Mouse (Mus musculus): ENCODE data around the gene Trim47.

Trim47 gene

DNA sequence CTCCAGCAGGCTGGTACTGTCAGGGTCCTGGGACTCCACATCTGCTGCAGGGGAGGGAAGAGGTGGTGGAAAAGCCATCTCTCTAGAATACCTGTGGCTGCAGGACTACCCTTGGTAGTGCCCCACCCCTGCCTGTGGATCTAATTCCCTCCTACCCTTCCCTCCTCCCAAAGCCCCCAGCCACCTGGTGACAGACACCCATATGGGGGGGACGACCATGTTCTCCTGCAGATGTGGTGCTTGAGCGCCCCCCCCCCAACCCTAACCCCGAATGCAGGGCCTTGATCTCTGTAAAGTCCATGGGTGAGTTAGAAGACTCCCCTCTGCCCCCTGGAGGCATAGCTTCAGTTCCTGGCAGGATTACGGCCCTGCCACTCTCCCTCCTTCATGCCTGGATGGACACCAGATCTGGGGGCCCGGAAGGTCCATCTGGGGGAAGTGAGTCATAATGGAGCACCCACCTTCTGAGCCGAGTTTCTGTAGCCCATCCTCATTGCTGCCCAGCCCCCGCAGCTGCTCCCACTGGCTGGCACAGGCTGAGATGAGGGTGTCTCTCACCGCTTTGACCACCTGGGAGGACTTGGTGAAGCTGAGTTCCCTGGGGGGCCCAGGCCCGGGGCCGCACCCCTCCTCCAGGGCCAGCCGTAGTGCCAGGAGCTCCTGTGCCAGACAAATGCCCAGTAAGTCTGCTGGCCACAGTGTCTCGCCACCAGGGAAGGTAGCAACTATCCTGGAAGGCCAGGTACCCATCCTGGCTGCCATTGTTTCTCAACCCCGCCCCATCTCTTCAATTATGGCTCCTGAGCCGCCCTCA lies 19.8 kb downstream of the Trim47 start:
- WGBS = 33% methylated on average over 14 of the region's 14 CpGs

DNA sequence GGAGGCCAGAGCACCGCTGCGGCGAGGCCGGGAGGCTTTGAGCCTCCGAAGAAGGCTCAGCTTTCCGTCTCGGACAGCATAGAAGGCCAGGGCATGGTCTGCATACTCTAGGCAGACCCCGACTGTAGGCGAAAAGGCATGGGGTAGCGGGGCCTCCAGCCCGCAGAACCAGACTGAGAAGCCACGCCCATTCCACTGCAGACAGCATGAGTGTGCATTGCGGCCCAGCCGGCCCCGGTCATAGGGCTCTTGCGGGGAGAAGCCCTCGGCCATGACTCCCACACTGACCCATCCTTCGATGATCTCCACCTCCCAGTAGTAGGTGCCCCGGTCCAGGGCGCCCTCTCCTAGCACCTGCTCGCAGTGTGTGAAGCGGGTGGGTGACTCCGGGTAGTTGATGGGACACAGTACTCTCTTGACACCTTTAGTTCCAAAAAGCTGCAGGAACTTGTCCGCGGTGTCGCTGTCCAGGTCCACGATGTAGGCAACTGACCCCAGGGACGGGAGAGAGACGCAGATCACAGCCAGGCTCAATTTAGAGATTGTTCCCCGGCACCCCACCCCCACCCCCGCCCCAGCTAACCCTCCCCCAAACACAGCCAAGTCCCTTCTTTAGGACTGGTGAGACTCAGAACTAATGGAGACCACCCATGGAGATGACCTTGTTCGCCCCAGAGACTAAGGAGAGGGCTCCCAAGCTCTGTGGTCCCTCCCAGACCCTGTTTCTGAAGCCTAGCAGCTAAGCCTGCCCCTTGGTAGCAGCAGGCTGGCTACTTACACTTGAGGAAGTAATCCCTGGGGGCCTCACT lies 20.7 kb downstream of the Trim47 start:
- WGBS = 57% methylated on average over 32 of the region's 32 CpGs

DNA sequence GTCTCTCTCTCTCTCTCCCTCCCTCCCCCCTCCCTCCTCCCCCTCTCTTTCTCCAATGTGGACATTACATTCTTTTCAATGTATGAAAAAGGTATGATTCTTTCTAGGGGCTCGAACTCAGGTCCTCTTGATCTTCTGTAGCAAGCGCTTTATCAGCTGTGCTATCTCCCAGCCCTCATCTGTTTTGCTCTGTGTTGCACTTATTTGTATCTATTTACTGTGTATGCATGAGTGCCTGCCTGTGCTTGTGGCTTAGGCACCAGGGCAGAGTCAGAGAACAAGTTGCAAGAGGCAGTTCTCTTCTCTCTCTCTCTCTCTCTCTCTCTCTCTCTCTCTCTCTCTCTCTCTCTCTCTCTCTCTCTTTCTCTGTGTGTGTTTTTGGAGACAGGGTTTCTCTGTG lies 21.9 kb downstream of the Trim47 start:
- WGBS = 97% methylated on average over 2 of the region's 2 CpGs

DNA sequence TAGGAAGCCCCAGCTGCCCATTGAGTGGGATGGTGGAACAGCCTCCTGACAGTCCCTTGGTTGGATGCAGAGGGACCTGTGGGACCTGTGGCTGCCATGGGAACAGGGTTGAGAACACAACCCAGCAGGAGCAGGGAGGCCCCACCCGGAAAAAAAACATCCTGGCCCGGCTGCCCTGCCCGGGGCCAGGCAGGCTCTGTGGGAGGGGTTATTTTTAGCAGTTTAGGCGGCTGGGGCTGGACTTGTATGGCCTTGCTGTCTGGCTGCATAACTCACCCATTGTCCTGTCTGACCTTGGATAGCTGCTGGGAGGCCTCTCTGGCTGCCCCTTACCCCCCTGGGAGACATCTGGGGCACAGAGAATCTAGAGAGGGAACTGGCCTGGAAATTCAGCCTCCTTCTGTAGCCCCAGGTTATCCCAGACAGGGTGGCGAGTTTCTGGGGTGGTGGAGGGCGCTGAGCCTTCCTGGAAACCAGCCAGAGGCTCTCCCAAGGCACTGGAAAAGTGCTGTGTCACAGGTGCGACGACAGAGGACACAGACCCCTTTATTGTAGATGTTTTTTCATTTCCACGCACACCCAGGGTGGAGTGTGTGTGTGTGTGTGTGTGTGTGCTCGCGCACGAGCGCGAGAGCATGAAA lies 22.9 kb downstream of the Trim47 start:
- WGBS = 27% methylated on average over 14 of the region's 14 CpGs

DNA sequence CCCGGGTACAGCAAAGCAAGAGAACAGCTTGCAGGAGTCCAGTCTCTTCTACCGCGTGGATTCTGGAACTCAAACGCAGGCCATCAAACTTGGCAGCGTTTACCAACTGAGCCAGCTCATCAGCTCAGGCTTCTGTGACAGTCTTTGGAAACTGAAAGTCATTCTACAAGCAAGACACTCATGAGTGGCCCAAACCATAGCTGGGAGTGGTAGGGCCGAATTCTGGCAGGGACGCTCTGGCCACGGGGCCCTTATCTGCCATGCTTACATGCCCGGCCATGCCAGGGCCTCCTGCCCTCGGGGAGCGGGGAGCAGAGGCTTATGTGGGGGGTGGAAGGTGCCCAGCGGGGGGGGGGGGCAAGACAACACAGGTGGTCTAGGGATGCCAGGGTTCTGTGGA lies 23.4 kb downstream of the Trim47 start:
- WGBS = 44% methylated on average over 12 of the region's 12 CpGs

DNA sequence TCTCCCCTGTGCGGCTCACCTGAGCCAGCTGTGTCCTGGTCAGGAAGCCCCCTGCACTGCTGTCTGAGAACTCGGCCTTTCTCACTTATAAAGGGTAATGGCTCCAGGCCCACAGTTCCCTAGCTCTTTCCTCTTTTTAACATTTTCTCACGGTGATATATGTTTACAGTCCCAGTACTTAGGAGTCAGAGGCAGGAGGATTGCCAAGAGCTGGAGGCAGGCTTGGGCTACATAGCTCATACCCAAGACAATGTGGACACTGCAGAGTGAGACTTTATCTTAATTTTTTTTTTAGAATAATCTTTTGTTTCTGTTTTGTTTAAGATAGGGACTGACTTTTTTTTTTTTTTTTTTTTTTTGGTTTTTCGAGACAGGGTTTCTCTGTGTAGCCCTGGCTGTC lies 24.5 kb downstream of the Trim47 start:
- WGBS = 60% methylated on average over 3 of the region's 4 CpGs

DNA sequence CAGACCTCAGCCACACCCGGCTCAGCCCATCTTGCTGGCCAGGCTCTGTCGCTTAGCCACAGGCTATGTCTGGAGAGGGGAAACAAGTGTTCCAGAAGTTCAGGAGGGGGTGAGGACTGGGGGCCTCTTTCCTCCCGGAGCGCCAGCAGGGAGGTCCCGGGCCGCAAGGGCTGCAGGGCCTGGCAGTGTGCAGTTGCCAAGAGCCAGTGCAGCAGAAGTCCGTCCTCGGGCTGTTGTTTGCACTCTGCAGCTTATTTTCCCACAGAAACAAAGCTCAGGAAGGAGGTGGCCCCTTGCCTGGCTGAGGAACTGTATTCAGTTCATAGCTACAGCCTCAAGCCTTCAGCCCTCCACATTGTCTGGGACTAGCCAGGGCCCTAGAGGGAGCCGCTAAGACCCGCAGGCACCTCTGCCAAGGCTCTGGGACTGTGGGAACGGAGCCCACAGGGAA lies 25.1 kb downstream of the Trim47 start:
- WGBS = 53% methylated on average over 11 of the region's 11 CpGs

DNA sequence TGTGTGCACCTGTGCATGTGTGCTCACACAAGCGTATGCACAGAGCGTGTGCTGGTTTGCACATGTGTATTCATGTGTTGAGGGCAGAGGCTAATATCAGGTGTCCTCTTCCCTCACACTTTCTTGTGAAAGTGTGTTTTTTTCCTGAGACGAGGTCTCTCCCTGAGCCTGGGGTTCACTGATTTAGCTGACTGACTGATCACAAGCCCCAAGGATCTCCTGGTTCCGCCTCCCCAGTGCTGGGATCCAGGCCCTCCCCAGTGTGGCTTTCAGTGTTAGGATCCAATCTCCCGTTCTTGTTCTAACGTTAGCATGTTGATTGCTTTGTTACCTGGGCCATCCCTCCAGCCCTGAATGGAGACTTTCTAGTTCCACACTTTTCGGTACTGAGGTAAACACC lies 26.2 kb downstream of the Trim47 start:
- 87% methylated on average over 7 of the region's 7 CpGs for WGBS

DNA sequence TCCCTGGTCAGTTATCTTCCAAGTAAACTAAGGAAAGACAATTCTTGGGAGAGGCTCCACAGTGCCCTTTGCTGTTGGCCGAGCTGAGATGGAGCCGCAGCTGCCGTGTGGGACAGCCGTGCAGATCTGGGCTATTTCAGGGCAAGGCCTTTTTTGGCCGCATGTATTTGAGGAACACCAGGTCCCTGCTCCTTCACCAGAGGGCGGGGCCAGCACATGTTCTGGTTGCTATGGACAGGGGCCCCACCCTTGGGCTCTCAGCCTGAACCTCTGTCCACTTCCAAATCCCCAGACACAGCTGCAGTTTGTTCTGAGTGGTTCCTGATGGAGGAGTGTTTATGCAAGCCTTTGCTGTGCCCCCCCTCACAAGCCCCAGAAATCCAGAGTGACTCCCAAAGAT lies 26.6 kb downstream of the Trim47 start:
- WGBS = 64% methylated on average over 6 of the region's 6 CpGs

DNA sequence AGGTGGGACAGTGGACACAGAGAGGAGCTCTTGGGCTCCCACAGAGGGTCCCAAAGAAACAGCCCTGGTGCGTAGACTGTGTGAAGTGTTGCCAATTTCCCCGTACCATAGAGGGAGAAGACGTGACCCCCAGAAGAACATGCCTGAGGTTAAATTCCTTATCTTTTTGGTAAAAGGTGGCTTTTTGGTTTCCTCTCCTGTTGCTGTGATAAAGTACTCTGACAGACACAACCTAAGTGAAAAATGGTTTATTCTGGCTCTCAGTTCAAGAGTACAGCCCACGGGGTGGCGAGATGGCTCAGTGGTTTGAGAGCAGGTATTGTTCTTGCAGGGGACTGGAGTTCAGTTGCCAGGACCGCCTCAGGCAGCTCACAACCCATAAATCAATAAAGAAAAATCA lies 27.5 kb downstream of the Trim47 start:
- WGBS = 86% methylated on average over 6 of the region's 6 CpGs

DNA sequence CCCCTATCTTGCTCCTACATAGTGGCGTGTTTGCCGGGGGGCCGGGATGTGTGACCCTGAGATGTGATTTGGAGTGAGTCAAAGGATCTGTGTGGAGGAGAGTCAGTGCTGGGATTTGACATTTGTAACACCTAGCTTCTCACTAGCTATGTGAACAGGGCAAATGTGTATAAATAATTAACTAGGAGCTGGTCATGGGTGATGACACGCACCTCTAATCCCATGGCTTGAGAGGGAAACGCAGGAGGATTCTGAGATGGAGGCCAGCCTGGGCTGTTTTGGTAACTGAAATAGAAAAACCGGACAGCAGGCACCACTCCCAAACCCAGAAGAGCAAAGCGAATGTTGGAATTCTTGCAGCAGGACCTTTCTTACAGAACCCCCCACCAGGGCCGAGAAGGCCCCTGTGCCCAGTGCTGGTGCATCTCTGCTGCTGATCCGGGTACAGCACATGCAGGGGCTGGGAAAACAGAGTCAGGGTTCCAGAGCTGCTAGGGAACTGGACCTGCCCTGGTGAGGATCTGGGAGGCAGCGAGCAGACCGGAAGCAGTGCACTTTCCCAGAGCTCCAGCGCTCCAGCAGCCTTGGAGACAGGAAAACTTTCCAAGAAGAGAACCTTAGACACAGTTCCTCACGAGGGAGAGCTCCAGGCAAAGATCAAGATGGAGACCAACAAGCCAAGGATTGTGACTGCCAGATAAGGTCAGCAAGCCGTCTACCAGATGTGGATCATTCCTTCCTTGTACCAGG lies 28.1 kb downstream of the Trim47 start:
- whole genome bisulfite sequencing = 76% methylated on average over 14 of the region's 14 CpGs

DNA sequence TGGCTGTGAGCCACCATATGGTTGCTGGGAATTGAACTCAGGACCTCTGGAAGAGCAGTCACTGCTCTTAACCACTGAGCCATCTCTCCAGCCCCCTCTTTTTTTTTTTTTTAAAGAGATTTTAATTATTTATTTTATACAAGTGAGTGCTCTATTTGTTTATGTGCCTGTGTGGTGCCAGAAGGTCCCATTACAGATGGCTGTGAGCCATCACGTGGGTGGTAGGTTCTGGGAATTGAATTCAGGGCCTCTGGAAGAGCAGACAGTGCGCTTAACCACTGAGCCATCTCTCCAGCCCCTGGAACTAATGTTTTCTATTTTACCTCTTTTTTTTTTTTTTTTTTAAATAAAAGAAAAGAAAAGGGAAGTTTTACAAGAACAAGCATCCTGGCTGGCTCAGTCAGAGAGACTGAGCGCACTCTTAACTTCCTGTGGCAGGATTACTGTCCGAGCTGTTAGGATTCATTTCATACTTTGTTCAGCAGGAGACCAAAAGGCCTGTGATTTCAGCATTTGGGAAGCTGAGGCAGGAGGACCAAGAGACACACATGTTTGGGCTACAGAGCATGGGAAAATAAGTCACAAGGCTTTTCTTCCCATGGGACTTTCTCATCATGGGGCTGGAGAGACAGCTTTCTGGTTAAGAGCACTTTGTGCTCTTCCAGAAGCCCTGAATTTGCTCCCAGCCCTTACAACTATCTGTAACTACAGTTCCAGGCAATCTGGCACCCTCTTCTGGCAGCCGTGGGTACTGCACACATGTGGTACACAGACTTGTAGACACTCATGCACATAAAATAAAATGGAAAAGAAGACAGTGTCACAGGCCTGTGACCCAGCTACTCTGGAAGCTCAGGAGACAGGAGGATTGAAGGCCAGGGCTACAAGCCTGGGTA lies 30.5 kb downstream of the Trim47 start:
- 80% methylated on average over 5 of the region's 5 CpGs for WGBS

DNA sequence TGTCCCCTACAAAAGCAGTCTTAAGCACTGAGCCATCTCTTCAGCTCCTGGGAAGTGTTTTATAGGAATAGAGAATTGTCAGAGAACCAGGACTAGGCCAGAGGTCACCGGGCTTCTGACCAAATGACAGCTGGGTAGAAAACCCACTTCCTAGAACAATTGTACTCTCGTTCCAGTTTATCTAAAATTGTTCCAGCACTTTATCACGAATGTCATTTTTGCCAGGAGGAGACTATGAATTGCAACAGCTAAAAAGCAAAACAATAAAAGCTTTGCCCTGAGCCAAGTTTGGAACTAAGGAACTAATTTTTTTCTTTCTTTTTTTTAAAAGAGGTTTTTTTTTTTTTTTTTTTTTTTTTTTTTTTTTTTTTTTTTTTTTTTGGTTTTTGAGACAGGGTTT lies 31.4 kb downstream of the Trim47 start:
- WGBS = 56% methylated on average over 3 of the region's 3 CpGs

DNA sequence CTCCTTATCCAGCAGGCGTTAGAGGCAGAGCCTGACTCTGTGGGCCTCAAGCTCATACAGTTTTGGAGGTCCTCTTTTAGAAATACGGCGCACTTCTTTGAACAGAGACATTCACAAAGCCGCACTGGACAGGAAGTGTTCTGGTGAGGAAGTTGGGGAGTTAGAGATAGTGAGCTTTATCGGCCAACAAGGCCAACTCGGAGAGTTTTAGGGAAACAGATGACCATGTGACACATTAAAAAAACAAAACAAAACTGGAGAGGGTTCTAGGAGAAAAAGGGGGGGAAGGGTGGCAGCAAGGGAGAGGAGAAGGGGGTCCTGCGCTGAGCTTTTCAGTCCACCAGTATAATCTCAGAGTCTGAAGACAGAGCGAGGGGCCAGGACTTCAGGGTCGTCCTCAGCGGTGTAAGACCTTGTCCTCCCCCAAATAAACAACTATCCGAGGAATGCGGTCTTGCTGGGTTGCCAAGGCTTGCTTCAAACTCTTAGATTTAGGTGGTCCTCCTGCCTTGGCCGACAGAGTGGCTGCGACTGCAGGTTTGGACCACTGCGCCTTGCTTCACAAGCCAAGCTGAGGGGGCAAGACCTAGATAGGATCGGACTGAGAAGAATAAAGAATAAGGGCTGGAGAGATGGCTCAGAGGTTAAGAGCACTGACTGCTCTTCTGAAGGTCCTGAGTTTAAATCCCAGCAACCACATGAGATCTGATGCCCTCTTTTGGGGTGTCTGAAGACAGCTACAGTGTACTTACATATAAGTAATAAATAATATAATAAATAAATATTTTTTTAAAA lies 33.0 kb downstream of the Trim47 start:
- WGBS = 68% methylated on average over 16 of the region's 16 CpGs

DNA sequence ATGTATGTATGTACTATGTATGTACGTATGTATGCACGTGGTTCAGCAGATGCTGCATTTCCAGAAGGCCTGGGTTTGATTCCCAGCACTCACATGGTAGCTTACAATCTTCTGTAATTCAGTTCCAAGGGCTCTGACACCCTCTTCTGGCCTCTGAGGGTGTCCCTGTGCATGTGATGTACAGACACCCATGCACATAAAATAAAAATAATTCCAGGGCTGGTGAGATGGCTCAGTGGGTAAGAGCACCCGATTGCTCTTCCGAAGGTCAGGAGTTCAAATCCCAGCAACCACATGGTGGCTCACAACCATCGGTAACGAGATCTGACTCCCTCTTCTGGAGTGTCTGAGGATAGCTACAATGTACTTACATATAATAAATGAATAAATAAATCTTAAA lies 34.1 kb downstream of the Trim47 start:
- WGBS = 95% methylated on average over 6 of the region's 6 CpGs

DNA sequence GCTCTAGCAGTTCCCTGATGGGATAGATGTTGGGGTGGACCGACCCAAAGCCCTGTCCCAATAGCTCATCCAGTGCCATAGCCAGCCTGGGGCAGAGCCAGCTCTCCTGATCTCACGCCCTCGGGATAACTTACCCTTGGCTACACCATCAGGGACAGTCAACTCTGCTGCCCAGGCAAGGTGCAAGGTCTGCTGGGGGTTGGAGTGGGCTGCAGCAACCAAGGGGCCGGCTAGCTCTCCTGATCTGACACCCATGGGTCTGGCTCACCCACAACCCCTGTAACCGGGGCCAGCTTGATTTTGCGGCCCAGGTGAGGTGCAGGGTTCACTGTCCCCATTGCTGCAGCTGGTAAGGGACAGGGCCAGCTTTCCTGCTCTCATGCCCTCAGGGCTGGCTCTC lies 35.4 kb downstream of the Trim47 start:
- WGBS = 84% methylated on average over 6 of the region's 6 CpGs

DNA sequence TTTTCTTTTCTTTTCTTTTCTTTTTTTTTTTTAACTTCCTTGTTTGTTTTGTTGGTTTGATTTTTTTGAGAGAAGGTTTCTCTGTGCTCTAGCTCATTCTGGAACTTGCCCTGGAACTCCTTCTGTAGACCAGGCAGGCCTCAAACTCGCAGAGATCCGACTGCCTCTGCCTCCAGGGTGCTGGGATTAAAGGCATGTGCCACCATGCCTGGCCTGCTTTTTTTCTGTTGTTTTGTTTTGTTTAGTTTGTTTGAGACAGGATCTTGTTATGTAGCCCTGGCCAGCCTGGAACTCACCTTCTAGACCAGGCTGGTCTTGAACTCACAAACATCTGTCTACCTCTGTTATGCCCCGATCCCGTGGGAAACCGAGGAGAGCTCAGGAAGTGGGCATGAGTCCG lies 37.5 kb downstream of the Trim47 start:
- WGBS = 92% methylated on average over 6 of the region's 6 CpGs

DNA sequence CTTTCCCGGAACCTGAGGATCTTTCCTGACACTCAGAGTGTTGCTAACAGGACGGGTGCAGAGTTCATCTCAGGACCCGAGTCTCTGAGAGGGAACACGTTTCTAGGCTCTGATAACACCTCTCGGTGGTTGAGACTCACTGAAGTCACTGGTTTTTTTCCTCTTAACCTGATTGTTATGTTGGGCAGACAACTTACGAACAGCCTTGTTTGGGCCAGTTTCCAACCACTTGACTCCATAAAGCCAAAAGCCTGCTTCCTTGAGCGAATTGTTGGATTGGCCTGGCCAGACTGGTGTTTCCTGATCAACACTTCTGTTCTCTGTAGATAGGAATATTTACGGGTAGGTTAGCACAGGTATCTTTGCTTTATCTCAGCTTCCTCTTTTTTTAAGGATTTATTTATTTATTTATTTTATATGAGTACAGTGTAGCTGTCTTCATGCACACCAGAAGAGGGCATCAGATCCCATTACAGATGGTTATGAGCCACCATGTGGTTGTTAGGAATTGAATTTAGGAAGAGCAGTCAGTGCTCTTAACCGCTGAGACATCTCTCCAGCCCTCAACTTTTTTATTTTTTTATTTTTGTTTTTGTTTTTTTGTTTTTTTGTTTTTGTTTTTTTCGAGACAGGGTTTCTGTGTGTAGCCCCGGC lies 38.1 kb downstream of the Trim47 start:
- WGBS = 80% methylated on average over 11 of the region's 11 CpGs

DNA sequence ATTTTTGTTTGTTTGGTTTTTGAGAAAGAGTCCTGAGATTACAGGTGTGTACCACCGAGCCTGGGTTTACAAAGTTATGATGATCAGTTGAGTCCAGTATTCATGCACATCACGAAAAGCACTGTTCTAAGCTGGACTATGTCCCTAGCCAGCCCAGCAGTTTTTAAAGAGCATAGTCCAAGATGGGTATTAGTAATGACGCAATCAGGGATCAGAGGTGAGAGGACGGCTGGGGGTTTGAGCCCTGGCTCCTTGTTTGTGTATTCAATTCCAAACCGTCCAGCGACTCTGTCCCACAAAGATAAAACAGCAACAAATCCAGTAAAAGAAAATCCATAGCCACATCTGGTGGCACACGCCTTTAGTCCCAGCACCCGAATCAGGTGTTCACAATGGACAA lies 38.8 kb downstream of the Trim47 start:
- WGBS = 77% methylated on average over 8 of the region's 8 CpGs
